Mouse (Mus musculus) heart, embryonic 13.5 days (tissue): ENCODE data around the gene Lhfpl5. TPM values are rescaled to one million over a fixed set of nuclear protein-coding genes. Genes with fewer than 3 reads are reported as not detected.
"Not testable (repeated sequence)": the region's sequence is repeated elsewhere in the genome, so short reads cannot be mapped to it uniquely, and the experiment has no call there.

Experiments
- ATAC-seq: fragments of 200-750 bp; cut with Nextera tagmentation; 2 replicates; pipeline ENCODE4 v1.8.0; 2017; ENCODE audit warnings: moderate TSS enrichment; ENCODE audit not compliant: insufficient number of reproducible peaks, low FRiP score, low TSS enrichment; ENCODE audit errors: extremely low read depth
- H3K27ac ChIP-seq: fragments of 300-500 bp; sonication (generic); replicated peaks from 2 replicates; pipeline ENCODE4 v1.5.1; 2015; ENCODE audit warnings: moderate library complexity, mild to moderate bottlenecking, inconsistent platforms
- H3K27me3 ChIP-seq: fragments of 300-500 bp; sonication (generic); replicated peaks from 2 replicates; pipeline ENCODE4 v1.6.1; 2015; ENCODE audit warnings: mild to moderate bottlenecking, inconsistent platforms
- H3K36me3 ChIP-seq: fragments of 300-500 bp; sonication (generic); 2 replicates; pipeline ENCODE4 v1.6.1; 2015; ENCODE audit warnings: mild to moderate bottlenecking, inconsistent platforms
- H3K4me1 ChIP-seq: fragments of 300-500 bp; sonication (generic); 2 replicates; pipeline ENCODE4 v1.6.1; 2015; ENCODE audit warnings: inconsistent platforms
- H3K4me2 ChIP-seq: fragments of 300-500 bp; sonication (generic); 2 replicates; pipeline ENCODE4 v1.6.1; 2015; ENCODE audit warnings: inconsistent platforms, mild to moderate bottlenecking, moderate library complexity
- H3K4me3 ChIP-seq: fragments of 300-500 bp; sonication (generic); 2 replicates; pipeline ENCODE4 v1.5.1; 2015; ENCODE audit warnings: moderate library complexity, mild to moderate bottlenecking, inconsistent platforms
- H3K9ac ChIP-seq: fragments of 300-500 bp; sonication (generic); 2 replicates; pipeline ENCODE4 v1.6.1; 2015; ENCODE audit warnings: inconsistent platforms, mild to moderate bottlenecking, moderate library complexity
- H3K9me3 ChIP-seq: fragments of 300-500 bp; sonication (generic); 2 replicates; pipeline ENCODE4 v1.6.1; 2016; ENCODE audit warnings: inconsistent platforms
- WGBS: fragments of 180-500 bp; shearing (Covaris S2); methylation state at CpG from one replicate; pipeline ENCODE4 v1.1.7; 2015; ENCODE audit warnings: mixed read lengths; 5-methylcytosine and 5-hydroxymethylcytosine counted together
- polyA plus RNA-seq: library from polyadenylated mRNA; unstranded; fragments of >200 nt; fragmentation: Nextera tagmentation; extraction: Ambion mirVana; gene quantifications from 2 replicates; pipeline ENCODE4 v1.2.1, GENCODE M21; 2015

Lhfpl5 gene
- polyA plus RNA-seq, 1 experiment from 2014 or later, result 0.43 TPM

- Histone ChIP-seq H3K9ac (no peak within 1 kb of the TSS), H3K4me2 (no peak within 1 kb of the TSS), H3K36me3 (no peaks in the 10 kb centered on the region), H3K27ac (no peak within 1 kb of the TSS), H3K27me3 (peaks cover 22% of the 10 kb centered on the region; the same call in 1 of the 2 replicates), H3K4me3 (no peak within 1 kb of the TSS), H3K4me1 (no peaks in the 10 kb centered on the region), H3K9me3 (no peaks in the 10 kb centered on the region)
- ATAC-seq, result no peak
- WGBS, result 74% methylated on average over 14 of the region's 14 CpGs
Measured at GRCm38 (mm10) chr17:28549111-28549510, 26.3 kb upstream of the Lhfpl5 start, which contains the start of gene Clpsl2. Clpsl2 (plus strand) TSS chr17:28549411.

DNA sequence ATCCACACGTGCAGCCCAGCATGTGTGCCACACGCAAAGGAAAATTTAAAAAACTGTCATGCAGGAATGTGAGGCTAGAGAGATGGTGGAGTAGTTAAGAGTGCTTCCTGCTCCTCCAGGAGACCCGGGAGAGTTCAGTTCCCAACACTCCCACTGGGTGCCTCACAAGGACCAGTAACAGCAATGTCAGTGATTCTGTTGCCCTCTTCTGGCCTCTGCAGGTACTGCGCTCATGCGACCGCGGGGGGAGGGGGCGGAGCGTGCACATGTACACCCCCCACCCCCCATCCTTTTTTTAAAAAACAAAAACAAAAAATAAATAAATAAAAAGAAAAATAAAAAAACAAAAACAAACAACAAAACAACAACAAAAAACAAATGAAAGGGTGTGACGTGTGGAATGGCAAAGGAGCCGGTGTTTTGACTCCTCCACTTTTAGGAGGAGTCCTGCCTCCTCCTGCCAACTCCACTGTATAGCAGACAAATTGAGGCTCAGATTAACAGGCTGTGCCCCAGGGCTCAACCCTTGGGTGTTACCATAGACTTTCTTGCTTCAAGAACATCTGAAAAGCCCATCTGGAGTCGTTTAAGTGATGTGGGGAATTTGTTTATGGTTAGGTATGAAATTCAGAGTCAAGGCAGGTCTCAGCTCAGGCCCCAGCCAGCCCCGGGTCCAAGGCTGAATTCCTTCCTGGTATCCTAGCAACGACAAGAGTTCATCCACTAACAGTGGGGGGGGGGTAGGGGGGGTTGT is 22.2 kb upstream of the Lhfpl5 start:
- no peaks in the 10 kb centered on the region for H3K9me3 ChIP-seq
- no peak overlapping the region for H3K27ac ChIP-seq
- peaks cover 22% of the 10 kb centered on the region; the same call in 1 of the 2 replicates for H3K27me3 ChIP-seq
- H3K4me3 ChIP-seq, result no peak overlapping the region
- H3K4me2 ChIP-seq, result no peak overlapping the region
- H3K36me3 ChIP-seq, result no peaks in the 10 kb centered on the region
- ATAC-seq, result no peak
- H3K4me1 ChIP-seq, result peaks cover 7% of the 10 kb centered on the region
- no peak overlapping the region for H3K9ac ChIP-seq
- 9% methylated on average over 14 of the region's 14 CpGs for WGBS

- 90% methylated on average over 4 of the region's 4 CpGs for WGBS
- not testable (repeated sequence) for H3K36me3 ChIP-seq, H3K4me1 ChIP-seq, H3K4me2 ChIP-seq, H3K9ac ChIP-seq, ATAC-seq, H3K27ac ChIP-seq, H3K9me3 ChIP-seq, H3K4me3 ChIP-seq
- H3K27me3 ChIP-seq, result peaks cover 16% of the 10 kb centered on the region; the same call in 1 of the 2 replicates
Measured at GRCm38 (mm10) chr17:28554021-28554420, 21.4 kb upstream of the Lhfpl5 start.

DNA sequence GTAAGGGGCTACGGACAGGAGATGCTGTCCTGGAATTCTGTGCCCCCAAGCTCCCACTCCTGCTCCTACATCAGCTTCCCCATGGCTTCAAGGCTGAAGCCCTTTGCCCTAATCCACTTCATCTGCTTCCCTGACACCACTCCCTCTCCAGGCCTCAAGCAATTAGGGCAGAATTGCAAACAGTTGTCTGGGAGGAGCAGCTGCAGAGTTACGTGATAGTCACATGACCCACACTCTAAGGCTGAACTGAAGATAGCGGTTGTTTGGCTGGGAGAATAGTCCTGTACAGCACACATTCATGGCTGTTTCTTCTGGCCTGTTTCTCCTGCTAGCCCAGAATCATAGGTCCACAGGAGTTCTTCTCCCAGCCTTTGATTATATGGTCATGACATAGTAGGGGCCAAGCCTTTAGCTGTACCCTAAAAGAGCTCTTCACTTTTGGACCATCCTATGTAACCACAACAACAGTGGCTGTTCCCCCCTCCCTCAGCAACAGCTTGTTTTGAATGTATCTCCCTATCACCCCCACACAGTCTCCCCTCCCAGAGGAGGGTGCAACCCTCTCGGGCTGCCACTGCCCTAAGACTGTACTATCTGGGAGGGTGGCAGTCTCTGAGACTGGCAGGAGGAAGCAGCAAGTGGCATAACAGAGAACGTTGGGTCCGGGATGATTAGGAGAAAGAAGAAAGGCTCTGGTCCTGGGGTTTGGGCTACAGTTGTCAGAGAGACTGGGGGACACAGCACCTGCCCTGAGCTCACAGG is 18.6 kb upstream of the Lhfpl5 start:
- Histone ChIP-seq H3K27me3 (no peaks in the 10 kb centered on the region), H3K4me2 (no peak overlapping the region), H3K9ac (no peak overlapping the region), H3K9me3 (no peaks in the 10 kb centered on the region), H3K4me1 (peaks cover 7% of the 10 kb centered on the region), H3K36me3 (no peaks in the 10 kb centered on the region), H3K27ac (no peak overlapping the region), H3K4me3 (no peak overlapping the region)
- no peak for ATAC-seq
- WGBS, result 44% methylated on average over 6 of the region's 6 CpGs

GRCm38 (mm10) chr17:28557772-28558171 is 17.7 kb upstream of the Lhfpl5 start:
- no peaks in the 10 kb centered on the region for H3K36me3 ChIP-seq
- H3K4me1 ChIP-seq, result peaks cover 7% of the 10 kb centered on the region
- no peaks in the 10 kb centered on the region for H3K9me3 ChIP-seq
- no peaks in the 10 kb centered on the region for H3K27me3 ChIP-seq
- no peak overlapping the region for H3K4me3 ChIP-seq
- WGBS, result 69% methylated on average over 6 of the region's 6 CpGs
- ATAC-seq, result no peak
- no peak overlapping the region for H3K27ac ChIP-seq
- H3K9ac ChIP-seq, result no peak overlapping the region
- H3K4me2 ChIP-seq, result no peak overlapping the region

DNA sequence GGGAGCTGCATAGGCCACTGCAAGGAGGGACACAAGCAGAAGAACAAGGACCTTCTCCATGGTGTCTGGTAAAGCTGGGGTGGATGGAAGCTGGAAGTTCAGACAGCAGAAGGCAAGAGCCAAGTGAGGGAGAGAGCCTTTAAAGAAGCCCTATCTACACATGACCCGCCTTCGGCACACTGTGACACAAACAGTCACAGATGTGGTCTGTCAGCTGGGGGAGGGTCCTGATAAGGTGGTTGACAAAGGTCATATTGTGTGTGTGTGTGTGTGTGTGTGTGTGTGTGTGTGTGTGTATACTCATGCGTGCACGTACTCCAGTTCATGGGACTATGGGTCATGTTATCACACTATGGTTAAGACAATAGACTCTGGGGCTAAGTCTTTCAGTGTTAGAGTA is 14.8 kb upstream of the Lhfpl5 start, which contains the start of gene Clps:
Gene Clps, minus strand, starts transcription at position 169 of the 400 bp plus-strand sequence.
- Histone ChIP-seq H3K4me1 (peaks cover 7% of the 10 kb centered on the region), H3K4me2 (no peak within 1 kb of the TSS), H3K36me3 (no peaks in the 10 kb centered on the region), H3K27me3 (no peaks in the 10 kb centered on the region), H3K4me3 (no peak within 1 kb of the TSS), H3K9ac (no peak within 1 kb of the TSS), H3K9me3 (no peaks in the 10 kb centered on the region), H3K27ac (no peak within 1 kb of the TSS)
- 58% methylated on average over 4 of the region's 4 CpGs for WGBS
- no peak for ATAC-seq

GRCm38 (mm10) chr17:28561613-28562012 is 13.8 kb upstream of the Lhfpl5 start:
- H3K9ac ChIP-seq, result no peak overlapping the region
- 60% methylated on average over 7 of the region's 7 CpGs for WGBS
- H3K27me3 ChIP-seq, result no peaks in the 10 kb centered on the region
- H3K36me3 ChIP-seq, result no peaks in the 10 kb centered on the region
- H3K27ac ChIP-seq, result no peak overlapping the region
- H3K4me3 ChIP-seq, result no peak overlapping the region
- H3K4me2 ChIP-seq, result no peak overlapping the region
- no peak for ATAC-seq
- H3K9me3 ChIP-seq, result no peaks in the 10 kb centered on the region
- H3K4me1 ChIP-seq, result peaks cover 4% of the 10 kb centered on the region

DNA sequence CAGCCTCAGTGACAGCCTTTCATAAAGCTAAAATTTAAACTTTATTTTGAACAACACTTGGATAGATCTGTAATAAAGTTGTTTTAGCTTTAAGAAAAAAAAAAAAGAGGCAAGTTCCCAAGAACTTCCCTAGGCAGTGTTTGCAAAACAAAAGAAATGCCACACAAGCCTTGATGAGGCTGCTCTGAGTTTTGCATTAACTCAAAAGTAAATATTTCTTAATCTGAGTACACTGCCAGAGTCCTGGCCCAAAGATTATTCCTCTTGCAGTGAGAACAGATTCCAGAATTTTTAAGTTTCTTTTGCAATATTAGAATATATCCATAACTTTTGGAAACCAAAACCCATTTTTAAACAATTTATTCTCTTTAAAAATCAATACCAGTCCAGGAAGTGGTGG is 10.3 kb upstream of the Lhfpl5 start:
- Histone ChIP-seq H3K4me2 (no peak overlapping the region), H3K27me3 (no peaks in the 10 kb centered on the region), H3K4me3 (no peak overlapping the region), H3K36me3 (no peaks in the 10 kb centered on the region), H3K4me1 (no peaks in the 10 kb centered on the region), H3K27ac (no peak overlapping the region), H3K9me3 (no peaks in the 10 kb centered on the region), H3K9ac (no peak overlapping the region)
- no peak for ATAC-seq

GRCm38 (mm10) chr17:28567541-28567940 is 7.9 kb upstream of the Lhfpl5 start:
- 40% methylated on average over 3 of the region's 3 CpGs for WGBS
- Histone ChIP-seq H3K4me1 (no peaks in the 10 kb centered on the region), H3K4me3 (no peak overlapping the region), H3K9ac (no peak overlapping the region), H3K9me3 (no peaks in the 10 kb centered on the region), H3K4me2 (no peak overlapping the region), H3K36me3 (no peaks in the 10 kb centered on the region), H3K27ac (no peak overlapping the region), H3K27me3 (no peaks in the 10 kb centered on the region)
- no peak for ATAC-seq

GRCm38 (mm10) chr17:28571868-28572267 is 3.6 kb upstream of the Lhfpl5 start:
- ATAC-seq, result no peak
- no peaks in the 10 kb centered on the region for H3K9me3 ChIP-seq
- H3K4me1 ChIP-seq, result peaks cover 8% of the 10 kb centered on the region
- H3K27me3 ChIP-seq, result peaks cover 17% of the 10 kb centered on the region
- no peaks in the 10 kb centered on the region for H3K36me3 ChIP-seq
- H3K4me3 ChIP-seq, result no peak overlapping the region
- WGBS, result 70% methylated on average over 3 of the region's 3 CpGs
- no peak overlapping the region for H3K27ac ChIP-seq
- H3K9ac ChIP-seq, result no peak overlapping the region
- no peak overlapping the region for H3K4me2 ChIP-seq

GRCm38 (mm10) chr17:28572521-28572920 is 2.9 kb upstream of the Lhfpl5 start:
- no peak overlapping the region for H3K4me3 ChIP-seq
- no peak overlapping the region for H3K9ac ChIP-seq
- no peak overlapping the region for H3K4me2 ChIP-seq
- no peak overlapping the region for H3K27ac ChIP-seq
- H3K27me3 ChIP-seq, result peaks cover 17% of the 10 kb centered on the region
- ATAC-seq, result no peak
- no peaks in the 10 kb centered on the region for H3K9me3 ChIP-seq
- H3K36me3 ChIP-seq, result no peaks in the 10 kb centered on the region
- peaks cover 8% of the 10 kb centered on the region for H3K4me1 ChIP-seq
- WGBS, result 78% methylated on average over 7 of the region's 7 CpGs
